Mouse (Mus musculus) gastrocnemius, postnatal 4 days (tissue): Measurements from ENCODE around the gene Lypd8. TPM values are rescaled to one million over a fixed set of nuclear protein-coding genes. Genes with fewer than 3 reads are reported as not detected.

Source experiments
- DNase-seq, 2 experiments: peaks; one replicate each; pipeline ENCODE4 v3.0.0; 2021 to 2022; ENCODE audit warnings: low spot score in 2 of 2, mixed read lengths in 2 of 2
- total RNA-seq, 2 experiments: library from RNA; stranded (reverse); gene quantifications; 2 replicates each; pipeline ENCODE4 v1.2.3; 2021

Gene Lypd8
- total RNA-seq, 2 experiments from 2014 or later = not detected

GRCm38 (mm10) chr11:58382471-58382870 is 3.6 kb downstream of the Lypd8 start:
- DNase-seq = no peak

DNA sequence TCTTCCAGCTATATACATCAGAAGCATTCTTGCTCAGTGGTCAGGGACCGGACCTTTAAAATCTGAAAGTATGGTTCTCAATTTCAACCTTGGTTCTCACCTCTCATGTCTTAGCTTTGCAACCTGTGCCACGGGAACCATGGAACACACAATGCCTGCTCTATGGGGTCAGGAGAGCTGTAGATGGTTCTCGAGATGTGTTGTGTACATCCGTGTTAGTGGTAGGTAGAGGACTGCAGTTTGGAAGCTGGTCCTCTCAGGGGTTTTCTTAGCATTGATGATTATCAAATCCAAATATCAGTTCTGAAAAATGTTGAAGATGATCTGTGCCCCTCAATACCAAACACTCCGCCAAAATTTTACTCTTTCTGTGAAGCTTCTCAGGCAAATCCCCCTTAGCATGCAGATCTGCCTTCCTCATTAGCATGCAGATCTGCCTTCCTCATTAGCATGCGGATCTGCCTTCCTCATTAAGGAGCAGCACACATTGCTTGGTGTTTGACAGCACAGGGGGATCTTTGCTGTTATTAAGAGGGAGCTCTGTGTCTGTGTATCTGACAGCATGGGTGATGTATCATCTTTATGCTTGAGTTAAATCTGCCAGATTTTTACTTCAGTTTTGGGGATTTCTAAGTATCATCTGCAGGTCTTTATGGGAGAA is 21.3 kb downstream of the Lypd8 start:
- no peak for DNase-seq

GRCm38 (mm10) chr11:58400655-58401054 is 21.8 kb downstream of the Lypd8 start:
- no peak for DNase-seq

DNA sequence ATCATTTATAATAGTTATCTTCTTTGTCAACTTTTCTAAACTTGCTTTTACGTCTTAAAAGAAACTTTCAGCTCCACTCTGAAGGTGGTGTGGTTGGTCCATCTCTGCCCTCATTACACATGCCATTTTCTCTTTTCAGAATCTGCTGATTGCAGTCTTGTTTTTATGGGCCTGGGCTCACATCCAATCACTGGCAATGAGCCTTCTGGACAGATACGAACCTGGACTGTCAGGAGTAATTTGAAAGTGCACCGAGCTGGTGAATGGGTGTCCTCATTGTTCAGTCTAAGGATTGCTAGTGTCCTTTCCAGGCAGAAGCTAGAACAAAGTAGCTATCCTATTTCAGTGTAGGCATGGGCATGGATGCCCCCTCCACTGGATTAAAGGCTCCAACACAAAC is 29.2 kb downstream of the Lypd8 start:
- DNase-seq = no peak

DNA sequence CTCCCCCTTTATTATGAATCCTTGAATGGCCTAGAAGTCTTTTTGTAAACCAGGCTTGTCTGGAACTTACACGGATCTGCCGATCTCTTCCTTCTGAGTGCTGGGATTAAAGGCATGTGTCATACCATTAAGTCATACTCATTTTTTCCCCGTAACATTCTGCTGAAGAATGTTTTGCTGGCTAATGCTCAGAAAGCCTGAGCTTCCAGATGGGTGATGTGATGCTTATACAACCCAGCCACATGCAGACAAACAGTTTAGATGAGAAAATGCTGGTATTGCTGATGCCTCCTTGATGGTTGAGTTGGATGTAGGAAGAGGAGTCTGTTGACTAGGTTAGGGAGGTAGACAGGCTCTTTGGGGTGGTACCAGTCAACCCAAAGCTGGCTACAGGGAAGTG is 39.5 kb downstream of the Lypd8 start:
- no peak for DNase-seq

DNA sequence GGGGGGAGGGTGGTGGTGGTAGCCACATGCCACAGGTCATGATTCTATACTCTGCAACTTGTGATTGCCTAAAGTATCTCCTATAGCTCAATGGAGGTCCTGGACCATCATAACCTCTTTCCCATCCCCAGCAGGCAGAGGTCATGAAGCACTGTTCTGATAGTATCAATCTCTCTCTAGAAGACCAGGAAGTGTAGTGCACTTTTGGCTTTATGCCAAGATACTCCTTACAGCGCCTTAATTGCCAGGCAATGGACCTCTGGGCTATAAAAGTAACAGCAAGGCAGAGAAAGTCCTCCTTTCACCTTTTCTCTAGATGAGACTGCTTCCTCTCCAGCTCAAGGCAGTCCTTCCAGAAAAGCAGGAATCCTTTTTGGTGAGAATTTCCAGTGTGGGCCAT is 42.0 kb downstream of the Lypd8 start, which contains the start of gene 1810065E05Rik:
1810065E05Rik (plus strand) TSS at position 297 of the 400 bp plus-strand sequence.
- no peak for DNase-seq

DNA sequence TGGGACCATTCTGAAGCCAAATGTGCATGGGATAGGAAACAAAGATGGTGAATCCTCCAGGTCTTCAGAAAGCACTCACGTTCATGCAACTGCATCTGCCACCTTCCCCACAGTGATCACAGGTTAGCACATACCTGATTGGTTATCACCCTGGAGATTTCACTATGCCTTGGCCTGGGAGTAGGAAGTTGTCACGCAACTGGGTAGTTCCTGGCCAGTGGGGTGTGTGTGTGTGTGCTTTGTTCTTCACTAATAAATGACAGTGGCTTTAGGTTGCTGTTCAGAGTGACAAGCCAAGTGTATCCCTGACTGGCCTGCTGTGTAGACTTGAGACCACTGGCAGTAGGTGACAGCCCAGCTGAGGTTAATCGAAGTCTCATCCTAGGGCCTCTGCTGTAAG is 53.4 kb downstream of the Lypd8 start, which contains the start of gene Gm12253:
Gm12253 (plus strand) TSS at position 301 of the 400 bp plus-strand sequence.
- no peak for DNase-seq

DNA sequence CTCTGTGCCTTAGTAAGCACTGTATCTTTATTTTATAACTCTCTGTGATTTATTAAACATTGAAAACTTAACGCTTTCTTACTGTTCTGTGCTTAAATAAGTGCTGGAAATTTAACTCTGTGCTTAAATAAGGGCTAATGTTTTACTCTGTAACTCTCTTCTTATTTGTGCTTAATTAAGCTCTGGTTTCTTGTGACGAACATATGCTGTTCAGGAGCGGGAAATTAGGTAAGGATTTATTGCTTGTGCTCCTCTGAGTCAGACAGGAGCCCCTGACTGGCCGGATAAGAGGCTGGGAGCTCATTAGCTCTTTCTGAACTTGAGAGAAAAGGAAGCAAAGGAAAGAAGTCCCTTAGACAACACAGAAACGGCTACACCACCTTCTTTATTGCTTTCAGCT is 59.0 kb downstream of the Lypd8 start:
- DNase-seq = no peak

Other genes with a start within 250 kb of the Lypd8 start
- 10 to 100 TPM; 14.8 to 15.3 TPM for gene Gemin5, start 210.5 kb upstream of the Lypd8 start, total RNA-seq
- gene Mrpl22, start 207.4 kb upstream of the Lypd8 start, total RNA-seq = 10 to 100 TPM; 54.1 to 59.7 TPM
- gene Igtp, start 179.5 kb upstream of the Lypd8 start, total RNA-seq = 10 to 100 TPM; 15.6 to 17.9 TPM
- gene Irgm2, start 179.4 kb upstream of the Lypd8 start, total RNA-seq = 10 to 100 TPM; 13.0 to 13.1 TPM
- gene 4930438A08Rik, start 104.2 kb upstream of the Lypd8 start, total RNA-seq = not detected
- gene Zfp692, start 72.0 kb upstream of the Lypd8 start, total RNA-seq = 1 to 10 TPM; 6.1 to 6.9 TPM
- gene Zfp672, start 48.7 kb upstream of the Lypd8 start, total RNA-seq = 10 to 100 TPM; 34.3 to 40.7 TPM
- 10 to 100 TPM; 31.0 to 36.5 TPM for gene Sh3bp5l, start 48.3 kb upstream of the Lypd8 start, total RNA-seq
- not detected for gene 1810065E05Rik, start 42.1 kb downstream of the Lypd8 start, total RNA-seq
- gene Gm12253, start 53.5 kb downstream of the Lypd8 start, total RNA-seq = not detected
- not detected for gene Lypd9, start 73.9 kb downstream of the Lypd8 start, total RNA-seq
- not detected for gene Olfr30, start 83.2 kb downstream of the Lypd8 start, total RNA-seq
- gene Olfr332, start 113.5 kb downstream of the Lypd8 start, total RNA-seq = not detected
- not detected for gene Olfr331, start 123.5 kb downstream of the Lypd8 start, total RNA-seq
- gene Olfr330, start 155.8 kb downstream of the Lypd8 start, total RNA-seq = not detected
- not detected for gene Olfr329-ps, start 167.4 kb downstream of the Lypd8 start, total RNA-seq
- not detected for gene Olfr328, start 176.6 kb downstream of the Lypd8 start, total RNA-seq
- not detected for gene Olfr224, start 191.5 kb downstream of the Lypd8 start, total RNA-seq
- gene Olfr325, start 198.7 kb downstream of the Lypd8 start, total RNA-seq = not detected
- gene Olfr324, start 216.1 kb downstream of the Lypd8 start, total RNA-seq = not detected
- not detected for gene 2210407C18Rik, start 237.0 kb downstream of the Lypd8 start, total RNA-seq